In genomic region chr12:72284576-72284975, GRCm38 (mm10) we compare ENCODE assay signal across 15 mouse cellular contexts.
A peak's percentile ranks its signal among the peaks of the same experiment; 100 is the strongest.
DNase-seq lines count a peak whose midpoint lies in the region.
"Had no signal": no experiment of that assay in that cellular context is flagged by ENCODE, and none has a peak within 500 bp of the region (broad histone marks: within the 10 kb centered on the region; RNA-seq: fewer than 3 reads in every experiment).

No protein-coding gene starts in this region.

- no peaks in the 10 kb centered on the region for H3K36me3 ChIP-seq in heart, embryonic 10.5 days
- H3K36me3 ChIP-seq: embryonic facial prominence, embryonic 10.5 days; embryonic facial prominence, embryonic 12.5 days; forebrain, embryonic 15.5 days; G1E had no signal

- H3K27me3 ChIP-seq in heart, embryonic 10.5 days (ENCODE audit: insufficient read depth, poor library complexity, severe bottlenecking): no peaks in the 10 kb centered on the region
- H3K27me3 ChIP-seq: CH12.LX; embryonic facial prominence, embryonic 12.5 days; forebrain, embryonic 13.5 days; forebrain, embryonic 15.5 days; Patski had no signal

- DNase-seq in adrenal gland, adult (ENCODE audit: inconsistent age in 2 of 2, low spot score in 1 of 2): peak; percentile 9 to 59
- DNase-seq in adrenal gland, adult 18-20 months (ENCODE audit: low spot score in 2 of 2): no peak
- DNase-seq in adrenal gland, adult 8-10 months: peak; percentile 9
- DNase-seq in adrenal gland, postnatal 36 days: no peak
- DNase-seq in heart, adult 11 months: peak; percentile 72
- no peak for DNase-seq in heart, embryonic 10.5 days (ENCODE audit: low spot score)
- DNase-seq: B cell, adult 2 months; forebrain, postnatal 0 days had no signal

- no peaks in the 10 kb centered on the region for H3K4me1 ChIP-seq in heart, embryonic 10.5 days
- H3K4me1 ChIP-seq: embryonic facial prominence, embryonic 10.5 days; embryonic facial prominence, embryonic 12.5 days; forebrain, embryonic 13.5 days had no signal

- no peaks in the 10 kb centered on the region for H3K9me3 ChIP-seq in heart, embryonic 10.5 days
- H3K9me3 ChIP-seq: embryonic facial prominence, embryonic 10.5 days; embryonic facial prominence, embryonic 12.5 days; forebrain, embryonic 13.5 days; forebrain, embryonic 15.5 days; G1E had no signal

- H3K27ac ChIP-seq in heart, embryonic 10.5 days: no peak overlapping the region
- H3K27ac ChIP-seq: embryonic facial prominence, embryonic 10.5 days; embryonic facial prominence, embryonic 12.5 days; forebrain, embryonic 13.5 days had no signal

- WGBS in heart, embryonic 10.5 days: 83% methylated on average over 7 of the region's 7 CpGs

- no peak overlapping the region for H3K4me3 ChIP-seq in heart, embryonic 10.5 days
- H3K4me3 ChIP-seq: embryonic facial prominence, embryonic 10.5 days; embryonic facial prominence, embryonic 12.5 days; forebrain, embryonic 13.5 days; forebrain, embryonic 15.5 days had no signal

Comparison
In these comparisons a context has a peak if more than half of its experiments do, and no peak if none do; other contexts are left out.
1. DNase-seq: peak in adrenal gland, adult (2 of 2), adrenal gland, adult 8-10 months (single experiment) and heart, adult 11 months (single experiment); none in adrenal gland, adult 18-20 months (0 of 2), adrenal gland, postnatal 36 days (0 of 2) and heart, embryonic 10.5 days (single experiment).